Mouse (Mus musculus) spleen, postnatal 10 days (tissue): ENCODE measurements around the gene Ankrd55.
A peak's percentile ranks its signal among the peaks of the same experiment; 100 is the strongest.

Experiments
- DNase-seq, 2 experiments: peaks; one replicate each; pipeline ENCODE4 v3.0.0; 2021 to 2022; ENCODE audit warnings: low spot score in 2 of 2

The Ankrd55 gene

DNA sequence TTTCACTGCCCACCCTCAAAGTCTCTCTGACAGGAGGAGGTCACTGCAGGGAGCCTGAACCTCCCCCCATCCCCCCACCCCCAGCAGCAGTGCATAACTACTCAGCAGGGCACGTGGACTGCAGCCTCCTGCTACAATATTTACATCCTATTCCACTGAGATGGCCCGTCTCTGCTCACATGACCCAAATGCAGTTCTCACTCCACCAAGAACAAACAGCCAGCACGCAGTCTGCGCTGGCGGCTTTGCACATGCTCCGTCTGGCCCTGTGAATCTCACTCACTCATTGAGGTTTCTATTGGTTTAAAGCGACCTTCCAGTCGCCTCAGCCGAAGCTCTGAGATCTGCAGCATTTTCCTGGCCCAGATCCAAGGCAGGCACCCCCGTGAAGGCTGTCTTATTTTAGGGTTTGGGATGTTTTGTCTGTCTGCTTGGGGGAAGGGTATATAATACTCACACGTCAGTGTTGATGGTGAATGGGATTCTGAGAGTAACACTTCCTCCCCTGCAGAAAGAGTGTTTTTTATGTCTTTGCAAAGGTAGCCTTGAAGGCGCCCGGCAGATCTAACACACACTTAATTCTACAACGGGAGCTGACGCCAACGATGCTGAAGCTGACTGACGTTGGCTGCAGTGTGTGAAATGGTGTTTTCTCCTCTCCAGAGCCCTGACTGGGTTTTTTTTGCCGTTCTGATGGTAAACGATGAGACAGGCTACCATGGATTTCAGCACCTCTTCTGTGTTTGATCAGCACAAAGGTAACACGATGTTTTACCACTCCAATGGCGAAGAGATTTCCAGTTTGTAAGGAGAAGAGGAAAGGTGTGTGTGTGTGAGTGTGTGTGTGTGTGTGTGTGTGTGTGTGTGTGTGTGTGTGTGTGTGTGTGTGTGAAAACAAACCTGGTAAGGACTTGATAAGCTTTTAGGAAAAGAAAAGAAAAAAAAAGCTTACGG lies at the start of gene Ankrd55:
Gene Ankrd55, plus strand, starts transcription at position 227 of the 954 bp plus-strand sequence.
- DNase-seq, result peak; percentile 14 to 43

DNA sequence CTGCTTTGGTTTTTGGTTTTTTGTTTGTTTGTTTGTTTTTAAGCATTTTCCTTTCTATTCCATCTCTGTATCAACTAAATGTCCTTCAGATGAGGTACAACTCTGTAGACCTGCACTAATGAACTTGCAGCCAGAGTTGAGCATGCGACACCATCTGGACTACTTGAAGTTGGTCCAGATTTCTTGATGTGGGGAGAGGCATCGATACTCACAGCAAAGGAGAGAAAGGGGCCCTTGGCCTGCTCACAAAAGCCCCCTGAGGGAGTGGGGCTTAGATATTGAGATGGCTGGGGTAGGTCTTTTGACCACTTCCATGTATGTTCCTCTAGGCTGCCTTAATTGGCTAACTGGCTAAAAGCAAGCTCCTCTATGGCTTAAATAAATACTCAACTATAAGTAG lies 49.0 kb upstream of the Ankrd55 start:
- DNase-seq, result no peak

DNA sequence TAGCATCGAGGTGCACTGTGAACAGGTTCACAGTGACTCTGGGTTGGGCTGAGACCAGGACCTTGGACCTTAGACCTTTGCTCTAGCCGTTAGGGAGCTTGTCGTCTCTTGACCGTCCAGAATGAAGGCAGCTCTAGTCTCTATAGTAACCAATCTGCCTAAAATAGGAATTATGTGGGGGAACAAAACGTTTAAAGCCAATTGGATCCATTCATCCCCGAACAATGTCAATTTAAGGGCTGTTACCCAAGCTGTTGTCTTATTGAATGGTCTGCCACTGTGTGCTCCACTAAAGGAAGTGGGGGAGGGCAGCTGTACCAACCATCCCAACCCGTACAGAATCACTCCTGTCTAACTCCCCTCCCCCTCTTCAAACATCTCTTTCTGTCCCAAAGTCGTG lies 46.8 kb upstream of the Ankrd55 start:
- DNase-seq, result no peak

DNA sequence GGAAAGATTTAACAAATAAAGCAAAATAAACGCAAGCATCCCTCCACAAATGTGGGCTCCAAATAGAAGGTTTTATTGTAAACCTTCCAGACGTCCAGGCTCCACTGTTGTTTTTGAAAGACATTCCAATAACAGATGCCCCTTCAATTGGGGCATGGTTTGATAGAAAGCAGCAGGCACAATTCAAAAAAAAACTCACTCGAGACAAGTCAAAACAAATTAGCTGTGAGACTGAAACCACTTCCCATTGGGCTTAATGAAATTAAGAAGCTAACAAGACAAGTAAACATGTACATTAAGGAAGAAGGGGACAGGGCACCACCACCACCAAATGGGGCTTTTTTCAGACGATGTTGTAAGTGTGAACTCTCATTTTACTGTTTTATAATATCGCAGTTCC lies 43.1 kb upstream of the Ankrd55 start:
- DNase-seq, result no peak

DNA sequence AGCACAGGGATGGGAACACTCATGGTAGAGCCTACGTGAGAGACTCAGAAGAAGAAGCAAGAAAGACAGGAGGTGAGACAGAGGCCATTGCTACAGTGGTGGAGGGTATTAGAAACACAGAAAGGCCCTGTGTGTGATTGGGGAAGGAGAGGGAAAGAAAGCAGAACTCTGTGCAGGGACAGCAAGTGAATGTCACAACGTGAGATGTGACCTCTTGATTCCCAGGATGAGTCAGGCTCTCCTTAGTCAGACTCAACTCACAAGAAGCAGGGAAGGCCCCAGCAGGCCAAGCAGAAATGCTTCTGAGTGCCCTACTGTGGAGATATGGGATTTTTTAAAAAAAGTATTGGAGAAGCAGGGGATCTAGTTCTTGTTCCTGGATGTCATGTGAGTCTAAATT lies 36.8 kb upstream of the Ankrd55 start:
- DNase-seq, result no peak

DNA sequence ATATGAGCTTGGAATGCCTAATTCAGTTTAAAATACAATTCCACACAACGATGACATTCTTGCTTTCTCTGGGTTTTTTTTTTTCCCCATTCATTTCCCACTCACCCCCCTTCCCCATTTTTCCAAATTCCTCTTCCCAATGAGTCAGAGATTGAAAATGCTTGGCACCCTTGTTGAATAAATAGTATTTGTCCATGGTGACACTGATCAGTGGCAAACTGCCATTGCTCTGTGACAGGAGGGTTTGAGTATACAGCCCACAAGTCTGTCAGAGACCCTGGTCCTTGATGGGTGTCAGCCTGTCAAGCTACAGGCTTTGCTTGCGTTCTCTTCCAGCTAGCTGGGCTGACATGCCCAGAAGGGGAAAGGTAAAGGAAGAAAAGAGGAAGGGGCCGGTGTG lies 36.2 kb upstream of the Ankrd55 start:
- DNase-seq, result no peak

DNA sequence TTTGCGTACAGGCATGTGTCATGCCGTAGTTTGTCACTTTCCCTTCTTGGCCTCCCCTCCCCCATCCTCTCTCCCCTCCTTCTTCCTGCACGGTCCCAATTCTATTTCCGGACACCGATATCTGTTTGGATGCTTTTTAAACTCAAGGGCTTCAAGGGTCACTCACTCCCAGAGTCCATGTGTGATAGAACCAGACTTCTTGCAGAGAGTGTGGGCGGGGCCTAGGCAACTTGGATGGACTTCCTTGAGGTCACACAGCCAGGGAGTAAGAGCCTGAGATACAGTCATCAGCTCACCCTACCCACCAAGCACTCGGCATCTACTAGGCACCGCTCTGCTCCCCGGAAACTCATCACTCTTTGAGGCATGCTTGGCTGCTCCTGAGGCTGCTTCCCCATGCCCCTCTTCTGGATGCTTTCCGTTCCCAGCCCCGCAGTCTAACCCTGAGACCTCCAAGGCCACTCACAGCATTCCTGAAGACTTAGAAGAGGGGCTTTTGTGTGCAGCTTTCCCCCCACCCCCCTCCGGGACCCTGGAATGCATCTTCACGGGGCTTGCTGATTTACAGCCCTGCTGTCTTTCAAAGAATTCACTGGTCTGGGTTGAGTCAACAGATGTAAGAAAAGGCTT lies 35.1 kb upstream of the Ankrd55 start:
- DNase-seq, result no peak

DNA sequence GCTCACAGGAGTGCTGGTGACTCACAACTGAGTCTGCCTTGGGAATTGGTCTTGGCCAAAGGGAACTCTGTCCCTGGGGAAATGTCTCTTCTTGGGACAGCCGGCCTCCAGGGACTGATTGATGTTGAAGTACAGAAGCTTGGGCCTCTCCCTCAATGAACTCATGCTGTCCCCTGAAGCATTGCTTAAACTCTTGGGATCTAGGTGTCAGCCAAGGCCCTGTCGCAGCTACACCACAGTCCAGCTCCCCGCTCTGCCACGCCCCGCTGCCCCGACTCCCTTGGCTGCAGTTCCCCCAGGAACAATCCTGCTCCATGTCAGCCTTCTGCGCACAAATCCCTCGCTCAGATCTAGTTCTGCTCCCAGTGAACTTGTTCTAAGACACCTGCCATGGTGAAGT lies 34.1 kb upstream of the Ankrd55 start:
- no peak for DNase-seq

DNA sequence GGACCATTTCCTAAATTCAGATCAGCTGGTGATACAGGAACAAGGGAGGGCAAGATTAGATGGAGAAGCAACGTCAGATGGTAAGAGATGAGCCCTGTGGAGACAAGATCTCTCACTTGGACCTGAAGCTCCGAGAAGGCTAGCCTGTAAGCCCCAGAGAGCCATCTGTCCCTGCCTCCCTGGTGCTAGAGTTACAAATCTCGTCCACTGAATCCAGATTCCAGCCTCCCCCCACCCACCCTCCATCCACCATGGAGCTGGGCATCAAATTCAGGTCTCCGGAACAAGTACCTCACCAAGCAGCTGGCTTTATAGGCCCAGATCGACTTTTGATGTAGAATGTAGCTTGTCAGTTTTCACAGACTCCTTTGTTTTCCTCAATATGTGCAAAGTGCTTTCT lies 32.4 kb upstream of the Ankrd55 start:
- DNase-seq, result no peak

DNA sequence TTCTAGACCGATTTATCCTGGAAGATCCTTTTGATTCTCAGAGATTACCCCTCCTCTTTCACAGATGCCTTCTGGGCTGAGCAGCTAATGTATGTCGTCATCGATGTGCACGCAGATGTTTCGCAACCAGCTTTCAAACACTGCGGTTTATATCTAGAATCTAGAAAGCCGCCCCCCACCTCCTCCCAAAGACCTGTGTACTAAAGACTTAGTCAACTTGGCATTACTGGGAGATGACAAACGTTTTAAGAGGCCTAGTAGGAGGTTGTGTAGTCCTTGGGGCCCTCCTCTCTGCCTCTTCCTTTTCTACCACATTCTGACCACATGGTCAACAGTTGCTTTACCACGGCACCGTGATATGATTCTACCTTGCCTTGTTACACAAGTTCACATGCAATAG lies 29.8 kb upstream of the Ankrd55 start:
- no peak for DNase-seq

DNA sequence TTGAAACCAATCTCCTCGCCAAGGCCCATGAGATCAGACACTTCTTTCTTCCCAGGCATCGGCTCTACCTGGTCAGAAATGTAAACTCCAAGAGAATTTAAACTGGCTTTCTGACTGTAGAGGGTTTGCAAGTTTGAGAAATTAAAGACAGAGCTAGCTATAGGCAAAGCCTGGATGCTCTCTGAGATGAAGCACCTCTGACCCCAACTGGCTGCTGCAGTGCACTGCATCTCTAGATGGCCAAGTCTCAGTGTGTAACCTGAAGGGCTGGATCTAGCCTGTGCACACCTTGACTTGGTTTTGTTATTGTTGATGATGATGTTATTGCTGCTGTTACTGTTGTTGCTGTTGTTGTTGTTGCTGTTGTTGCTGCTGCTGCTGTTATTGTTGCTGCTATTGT lies 28.9 kb upstream of the Ankrd55 start:
- peak; percentile 34 to 73 for DNase-seq

DNA sequence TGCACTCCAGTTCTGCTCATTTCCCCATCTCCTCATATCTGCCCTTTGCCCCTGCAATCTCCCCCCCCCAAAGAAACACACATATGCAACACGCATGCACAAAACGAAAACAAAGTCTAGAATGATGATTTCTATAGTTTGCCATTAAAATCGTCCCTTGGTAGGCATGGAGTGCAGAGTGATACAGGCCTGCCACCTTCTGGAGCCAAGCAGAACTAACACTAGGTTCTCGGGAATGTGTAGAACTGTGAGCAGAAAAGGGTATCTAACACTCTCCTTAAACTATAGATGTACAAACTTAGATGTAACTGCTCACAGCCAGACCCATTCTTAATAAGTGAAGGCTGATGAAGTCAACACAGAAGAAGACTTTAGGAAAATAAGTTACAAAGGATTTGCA lies 23.6 kb upstream of the Ankrd55 start:
- DNase-seq, result peak in 1 of 2 experiments; percentile 58

DNA sequence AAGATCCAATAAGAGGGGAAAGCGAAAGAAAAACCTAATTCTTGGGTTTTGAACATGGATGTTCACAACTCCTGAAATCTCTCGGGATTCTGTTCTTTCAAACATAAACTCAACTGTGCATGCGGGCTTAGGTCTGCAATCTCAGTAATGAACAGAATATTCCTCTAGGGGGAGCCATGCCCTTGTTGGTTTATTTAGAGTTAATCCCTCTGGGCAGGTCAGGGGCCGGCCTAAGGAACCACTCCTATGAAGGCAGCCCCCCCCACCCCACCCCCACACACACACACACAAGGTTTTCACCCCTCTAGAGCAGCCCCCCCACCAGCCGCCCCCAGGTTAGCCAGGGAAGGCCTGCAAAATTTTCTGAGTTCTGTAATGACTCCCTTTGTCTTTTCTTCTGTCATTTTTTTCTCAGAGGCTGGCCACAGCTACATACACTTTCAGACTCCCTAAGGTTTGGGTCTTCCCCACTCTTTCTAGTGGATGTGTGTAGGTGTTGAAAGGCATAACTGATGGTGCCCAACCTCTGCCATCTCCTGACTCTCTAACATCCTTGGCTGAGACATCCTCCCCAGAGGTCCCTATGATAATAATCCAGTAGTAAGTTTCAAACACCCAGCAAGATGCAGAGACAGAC lies 16.2 kb upstream of the Ankrd55 start:
- DNase-seq, result no peak

DNA sequence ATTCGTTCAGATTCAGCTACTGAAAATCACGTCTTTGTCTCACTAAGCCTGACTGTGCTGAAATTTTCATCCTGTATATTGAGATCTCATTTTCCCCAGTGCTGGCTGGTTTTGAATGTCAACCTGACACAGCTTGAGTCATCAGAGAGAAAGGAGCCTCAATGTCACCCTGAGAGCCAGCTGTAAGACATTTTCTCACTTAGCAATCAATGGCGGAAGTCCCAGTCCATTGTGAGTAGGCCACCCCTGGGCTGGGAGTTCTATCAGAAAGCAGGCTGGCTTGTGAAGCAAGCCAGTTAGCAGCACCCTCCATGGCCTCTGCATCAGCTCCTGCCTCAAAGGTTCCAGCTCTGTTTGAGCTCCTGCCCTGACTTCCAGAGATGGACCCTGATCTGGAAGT lies 13.6 kb upstream of the Ankrd55 start:
- DNase-seq, result no peak

DNA sequence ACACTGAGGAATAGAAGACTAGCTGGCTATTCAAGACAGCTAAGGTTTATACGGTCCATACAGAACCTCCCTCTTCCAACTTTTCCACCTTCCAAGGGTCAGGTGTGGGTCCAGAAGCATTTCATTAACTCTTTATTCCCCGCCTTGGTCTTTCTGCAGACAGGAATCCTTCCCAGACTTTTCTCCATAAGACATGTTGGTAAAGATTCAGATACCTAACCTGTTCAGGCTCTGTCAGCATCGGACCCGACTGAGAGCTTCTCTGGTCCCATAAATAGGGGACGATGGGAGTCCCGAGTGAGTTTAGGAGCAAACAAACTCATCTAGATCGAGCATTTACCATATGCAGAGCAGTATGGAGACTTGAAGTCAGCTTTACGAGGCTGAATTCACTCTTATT lies 12.3 kb upstream of the Ankrd55 start:
- no peak for DNase-seq

DNA sequence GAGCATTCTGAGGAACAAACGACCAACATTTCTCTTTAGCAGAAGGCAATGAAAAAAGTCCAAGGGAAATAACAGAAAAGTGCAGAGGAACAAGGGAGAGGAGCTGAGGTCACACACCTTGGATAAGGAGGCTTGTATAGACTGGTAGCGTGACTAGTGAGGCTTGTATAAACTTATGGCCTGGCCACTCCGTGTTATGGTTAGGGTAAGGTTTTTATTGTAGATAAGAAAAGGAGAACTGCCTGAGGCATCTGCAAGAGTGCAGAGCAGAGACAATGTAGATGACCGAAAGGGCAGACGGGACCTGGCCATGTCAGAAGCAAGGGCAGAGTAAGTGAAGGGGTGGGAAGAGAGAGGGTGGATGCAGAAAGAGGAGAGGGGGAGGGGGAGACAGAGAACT lies 10.7 kb upstream of the Ankrd55 start:
- no peak for DNase-seq

DNA sequence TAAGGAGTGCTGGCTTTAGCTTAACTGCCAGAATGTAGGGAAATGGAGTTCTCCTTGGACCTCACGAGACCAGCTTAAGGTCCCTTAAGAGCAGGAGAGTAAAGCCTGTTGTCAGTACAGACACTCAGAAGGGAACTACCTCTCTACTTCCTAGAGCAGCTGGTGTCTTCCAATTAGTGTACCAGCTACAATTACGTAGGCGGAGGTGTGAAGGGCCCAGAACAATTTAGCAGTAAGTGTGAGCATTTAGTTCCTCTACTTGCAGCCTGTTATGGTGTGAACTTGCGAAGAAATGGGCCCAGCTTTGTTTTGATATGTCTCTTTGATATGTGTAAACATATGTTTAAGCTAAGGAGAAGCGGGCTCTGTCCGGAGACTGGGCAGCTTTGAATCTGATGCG lies 10.0 kb upstream of the Ankrd55 start:
- DNase-seq, result no peak

DNA sequence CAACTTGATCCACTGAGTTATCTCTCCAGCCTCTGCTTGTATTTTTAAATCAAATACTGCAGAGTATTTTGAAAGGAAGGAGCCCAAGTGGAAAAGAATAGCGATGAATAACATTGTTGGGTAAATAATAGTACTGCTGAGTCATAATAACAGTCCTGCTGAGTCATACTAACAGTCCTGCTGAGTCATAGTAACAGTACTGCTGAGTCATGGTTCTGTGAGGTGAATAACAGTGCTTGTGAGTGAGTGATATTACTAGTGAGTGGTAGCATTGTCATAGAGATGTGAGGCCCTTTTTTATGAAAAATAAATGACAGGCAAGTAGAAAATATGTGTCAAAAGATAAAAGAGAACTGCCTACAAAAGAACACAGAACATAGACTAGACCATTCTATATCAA lies 1.1 kb upstream of the Ankrd55 start:
- DNase-seq, result no peak

DNA sequence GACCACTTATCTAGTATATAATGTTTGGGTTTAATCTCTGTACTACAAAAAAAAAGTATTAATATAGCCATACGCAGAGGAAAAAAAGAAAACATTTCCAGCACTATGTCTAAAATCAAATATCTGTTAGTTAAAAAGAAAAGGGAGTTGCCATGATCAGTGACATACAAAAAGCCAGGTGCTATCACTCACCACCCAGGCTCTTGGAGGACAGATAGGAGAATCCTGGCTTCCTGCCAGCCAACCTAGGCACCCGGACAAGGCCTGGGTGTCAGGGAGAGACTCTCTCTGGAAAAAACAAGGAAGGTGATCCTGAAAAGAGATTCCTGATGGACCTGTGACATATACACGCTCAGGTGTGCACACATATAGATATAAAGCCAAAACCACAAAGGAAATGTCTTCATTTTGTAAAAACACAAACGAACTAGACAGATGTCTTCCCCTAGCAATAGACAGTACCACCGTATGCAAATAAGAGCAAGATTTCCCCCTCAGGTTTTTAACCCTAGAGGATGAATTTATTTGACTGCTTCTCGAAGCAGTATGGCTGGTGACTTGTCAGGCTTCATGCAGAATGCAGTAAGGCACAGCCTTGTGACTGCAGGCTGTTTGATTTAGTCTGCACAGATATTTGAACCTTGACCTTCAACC lies 553 bp upstream of the Ankrd55 start:
- DNase-seq, result peak in 1 of 2 experiments; percentile 25

DNA sequence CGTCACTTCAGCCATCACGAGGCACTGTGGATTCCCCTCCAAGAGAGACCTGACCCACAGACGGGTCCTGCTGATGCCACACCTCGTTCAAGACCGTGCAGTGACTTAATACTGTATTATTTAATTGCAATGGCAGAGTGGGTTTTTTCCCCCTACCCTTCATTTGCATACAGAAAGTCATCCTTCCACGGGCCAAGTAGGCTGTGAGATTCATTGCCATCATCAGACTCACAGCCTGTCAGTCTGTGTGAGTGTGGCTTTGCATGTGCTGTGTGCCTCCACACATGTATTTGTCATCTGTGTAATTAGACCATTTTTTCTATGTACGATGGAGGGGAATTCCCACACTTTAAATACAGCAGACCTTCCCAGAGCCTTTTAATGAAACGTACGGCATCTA lies 1.1 kb downstream of the Ankrd55 start:
- DNase-seq, result no peak

DNA sequence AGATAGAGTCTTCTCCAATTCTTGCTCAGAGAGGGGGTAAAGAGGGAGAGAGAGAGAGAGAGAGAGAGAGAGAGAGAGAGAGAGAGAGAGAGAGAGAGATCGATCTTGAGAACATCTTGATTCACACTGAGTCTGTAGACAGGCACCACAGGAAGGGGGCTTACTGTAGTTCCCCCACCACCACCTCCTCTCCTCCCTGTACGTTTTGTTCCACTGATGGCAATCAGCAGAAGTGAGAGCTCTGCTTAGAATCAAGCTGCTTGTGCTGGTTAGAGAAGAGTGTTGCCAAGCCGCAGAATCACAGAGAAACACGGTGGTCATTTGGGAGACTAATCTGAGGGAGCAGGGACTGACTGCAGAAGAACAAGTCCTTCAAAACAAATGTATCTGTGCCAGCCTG lies 1.7 kb downstream of the Ankrd55 start:
- DNase-seq, result no peak

DNA sequence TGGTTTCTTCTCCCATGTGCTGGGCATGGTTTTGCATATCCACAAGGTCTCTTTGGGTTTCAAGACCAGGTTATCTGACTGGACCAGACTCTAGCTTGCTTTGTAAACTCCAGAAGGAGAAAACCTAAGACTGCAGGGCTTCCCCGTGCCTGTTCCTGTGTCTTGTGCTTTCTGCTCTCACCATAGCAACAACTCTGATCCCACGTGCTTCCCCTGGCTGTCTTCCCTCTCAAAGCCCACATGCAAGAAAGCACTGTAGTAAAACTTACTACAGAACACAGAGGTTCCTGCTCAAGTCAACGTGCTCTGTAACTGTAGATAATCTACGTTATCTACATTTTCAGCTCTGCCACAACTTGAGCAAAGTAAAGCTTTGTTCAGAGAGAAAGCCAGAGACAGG lies 4.2 kb downstream of the Ankrd55 start:
- DNase-seq, result no peak
